Mouse (Mus musculus): ENCODE measurements around the gene Aox3.

The Aox3 gene

GRCm38 (mm10) chr1:58112880-58113279, at the start of gene Aox3:
Aox3 (plus strand) TSS chr1:58113130.
- peak; percentile 58 for DNase-seq (ENCODE audit: low spot score)

- no peak for DNase-seq (ENCODE audit: low spot score)
Observed at GRCm38 (mm10) chr1:58065151-58065550, 47.8 kb upstream of the Aox3 start.

- no peak for DNase-seq (ENCODE audit: low spot score)
Observed at GRCm38 (mm10) chr1:58065606-58066005, 47.3 kb upstream of the Aox3 start.

GRCm38 (mm10) chr1:58069181-58069580, 43.7 kb upstream of the Aox3 start:
- DNase-seq (ENCODE audit: low spot score), result no peak

GRCm38 (mm10) chr1:58070091-58070490, 42.8 kb upstream of the Aox3 start:
- no peak for DNase-seq (ENCODE audit: low spot score)

GRCm38 (mm10) chr1:58071006-58071405, 41.9 kb upstream of the Aox3 start:
- DNase-seq (ENCODE audit: low spot score), result no peak

GRCm38 (mm10) chr1:58071509-58071908, 41.4 kb upstream of the Aox3 start:
- DNase-seq (ENCODE audit: low spot score), result no peak

GRCm38 (mm10) chr1:58072416-58072815, 40.5 kb upstream of the Aox3 start:
- no peak for DNase-seq (ENCODE audit: low spot score)

- DNase-seq (ENCODE audit: low spot score), result no peak
Observed at GRCm38 (mm10) chr1:58072991-58073730, 39.8 kb upstream of the Aox3 start.

- DNase-seq (ENCODE audit: low spot score), result no peak
Observed at GRCm38 (mm10) chr1:58074266-58074665, 38.7 kb upstream of the Aox3 start.

- no peak for DNase-seq (ENCODE audit: low spot score)
Observed at GRCm38 (mm10) chr1:58077882-58078281, 35.0 kb upstream of the Aox3 start.

- no peak for DNase-seq (ENCODE audit: low spot score)
Observed at GRCm38 (mm10) chr1:58078390-58078789, 34.5 kb upstream of the Aox3 start.

- DNase-seq (ENCODE audit: low spot score), result no peak
Observed at GRCm38 (mm10) chr1:58079689-58080088, 33.2 kb upstream of the Aox3 start.

- DNase-seq (ENCODE audit: low spot score), result no peak
Observed at GRCm38 (mm10) chr1:58080446-58080845, 32.5 kb upstream of the Aox3 start.

- DNase-seq (ENCODE audit: low spot score), result no peak
Observed at GRCm38 (mm10) chr1:58081356-58081755, 31.6 kb upstream of the Aox3 start.

- DNase-seq (ENCODE audit: low spot score), result no peak
Observed at GRCm38 (mm10) chr1:58089316-58089715, 23.6 kb upstream of the Aox3 start.

GRCm38 (mm10) chr1:58090191-58090590, 22.7 kb upstream of the Aox3 start:
- no peak for DNase-seq (ENCODE audit: low spot score)

- no peak for DNase-seq (ENCODE audit: low spot score)
Observed at GRCm38 (mm10) chr1:58091213-58091612, 21.7 kb upstream of the Aox3 start.

GRCm38 (mm10) chr1:58091992-58092560, 20.9 kb upstream of the Aox3 start:
- no peak for DNase-seq (ENCODE audit: low spot score)

GRCm38 (mm10) chr1:58097338-58097737, 15.6 kb upstream of the Aox3 start:
- no peak for DNase-seq (ENCODE audit: low spot score)

GRCm38 (mm10) chr1:58099119-58099518, 13.8 kb upstream of the Aox3 start:
- no peak for DNase-seq (ENCODE audit: low spot score)

GRCm38 (mm10) chr1:58101531-58102146, 11.3 kb upstream of the Aox3 start:
- no peak for DNase-seq (ENCODE audit: low spot score)

- no peak for DNase-seq (ENCODE audit: low spot score)
Observed at GRCm38 (mm10) chr1:58102494-58102893, 10.4 kb upstream of the Aox3 start.
